10 mouse cellular contexts compared by ENCODE assay signal in the genomic region with DNA sequence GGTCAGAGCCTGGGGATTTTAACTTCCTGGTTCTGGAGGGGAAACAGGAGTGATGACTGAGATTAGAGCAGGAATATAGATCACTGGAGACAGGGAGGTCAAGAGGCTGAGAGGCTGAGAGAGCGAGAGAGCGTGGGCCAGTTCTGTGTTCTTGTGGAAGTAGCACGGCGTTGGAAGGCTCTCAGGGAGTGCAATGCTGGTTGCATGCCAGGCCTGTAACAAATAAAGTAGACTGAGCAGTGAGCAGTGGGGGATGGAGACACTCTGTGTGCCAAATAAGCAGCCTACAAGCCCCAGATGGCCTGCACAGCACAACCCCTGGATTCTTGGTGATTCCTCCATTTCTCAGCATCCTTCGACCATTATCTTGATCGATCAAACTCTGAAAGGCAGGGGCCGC.
A peak's percentile ranks its signal among the peaks of the same experiment; 100 is the strongest.
DNase-seq lines count a peak whose midpoint lies in the region; ATAC-seq and TF ChIP-seq lines count a peak whose summit lies in the region.
"Had no signal": no experiment of that assay in that cellular context is flagged by ENCODE, and none has a peak within 500 bp of the region (broad histone marks: within the 10 kb centered on the region; RNA-seq: fewer than 3 reads in every experiment).

No protein-coding gene starts in this region.

- H3K27ac ChIP-seq in intestine, embryonic 14.5 days (ENCODE audit: low read depth), result no peak overlapping the region
- no peak overlapping the region for H3K27ac ChIP-seq in intestine, postnatal 0 days (ENCODE audit: low read depth, low read length)
- peak overlapping the region; percentile 46 for H3K27ac ChIP-seq in limb, embryonic 10.5 days

- DNase-seq in intestine, embryonic 14.5 days (ENCODE audit: low spot score), result peak; percentile 57
- DNase-seq in cerebellum, postnatal 10 days, result peak; percentile 62 to 78
- DNase-seq in gastrocnemius, postnatal 25 days, result peak; percentile 52
- peak; percentile 59 for DNase-seq in kidney, adult 11 months
- peak; percentile 43 for DNase-seq in limb, embryonic 10.5 days (ENCODE audit: low spot score)
- peak; percentile 58 for DNase-seq in ovary, adult 18-20 months (ENCODE audit: low spot score)

- H3K27me3 ChIP-seq in intestine, embryonic 14.5 days (replicated peaks; ENCODE audit: control insufficient read depth, insufficient read depth, low read length), result no peaks in the 10 kb centered on the region
- no peaks in the 10 kb centered on the region for H3K27me3 ChIP-seq in intestine, postnatal 0 days (replicated peaks; ENCODE audit: control insufficient read depth, insufficient read depth, low read length)
- H3K27me3 ChIP-seq in limb, embryonic 10.5 days (ENCODE audit: low read depth, poor library complexity, severe bottlenecking), result no peaks in the 10 kb centered on the region
- H3K27me3 ChIP-seq: CH12.LX had no signal

- ATAC-seq in intestine, embryonic 14.5 days (replicated peaks; ENCODE audit: low FRiP score, low TSS enrichment, low read depth), result 0 out of 2 replicates have a peak, but pooled peaks have one; percentile 26
- ATAC-seq in intestine, postnatal 0 days, result no peak
- no peak for ATAC-seq in inflammation-experienced regulatory T-cells, adult 6 months

- no peak overlapping the region for H3K9ac ChIP-seq in intestine, embryonic 14.5 days (ENCODE audit: low read length)
- H3K9ac ChIP-seq in intestine, postnatal 0 days (ENCODE audit: low read depth, low read length), result no peak overlapping the region

- H3K4me3 ChIP-seq in intestine, embryonic 14.5 days (ENCODE audit: low read depth, low read length), result no peak overlapping the region
- no peak overlapping the region for H3K4me3 ChIP-seq in intestine, postnatal 0 days (ENCODE audit: low read depth, low read length)
- no peak overlapping the region for H3K4me3 ChIP-seq in limb, embryonic 10.5 days
- H3K4me3 ChIP-seq: erythroblast, embryonic 14.5 days had no signal

- peaks cover 19% of the 10 kb centered on the region for H3K4me1 ChIP-seq in intestine, embryonic 14.5 days (replicated peaks; ENCODE audit: control insufficient read depth, insufficient read depth, low read length)
- 0 out of 2 replicates have a peak, but pooled peaks cover 3% of the 10 kb centered on the region for H3K4me1 ChIP-seq in intestine, postnatal 0 days (replicated peaks; ENCODE audit: control insufficient read depth, insufficient read depth, low read length)
- H3K4me1 ChIP-seq in limb, embryonic 10.5 days, result peaks cover 31% of the 10 kb centered on the region

- H3K4me2 ChIP-seq in intestine, embryonic 14.5 days (ENCODE audit: low read length), result no peak overlapping the region
- H3K4me2 ChIP-seq in intestine, postnatal 0 days (replicated peaks; ENCODE audit: low read depth), result no peak overlapping the region

- no peaks in the 10 kb centered on the region for H3K36me3 ChIP-seq in intestine, embryonic 14.5 days (ENCODE audit: control insufficient read depth, insufficient read depth, low read length)
- no peaks in the 10 kb centered on the region for H3K36me3 ChIP-seq in intestine, postnatal 0 days (ENCODE audit: control insufficient read depth, insufficient read depth)
- no peaks in the 10 kb centered on the region for H3K36me3 ChIP-seq in limb, embryonic 10.5 days

- no peak for TF ChIP-seq CTCF in intestine, postnatal 0 days (IDR thresholded peaks at IDR 0.05; ENCODE audit: low read depth)

- WGBS in intestine, embryonic 14.5 days, result 39% methylated on average over 7 of the region's 7 CpGs
- WGBS in intestine, postnatal 0 days, result 68% methylated on average over 7 of the region's 7 CpGs
- WGBS in limb, embryonic 10.5 days, result 48% methylated on average over 7 of the region's 7 CpGs

- H3K9me3 ChIP-seq in intestine, embryonic 14.5 days (ENCODE audit: control insufficient read depth, low read length), result no peaks in the 10 kb centered on the region
- no peaks in the 10 kb centered on the region for H3K9me3 ChIP-seq in intestine, postnatal 0 days (ENCODE audit: control insufficient read depth)
- H3K9me3 ChIP-seq in limb, embryonic 10.5 days (replicated peaks), result no peaks in the 10 kb centered on the region
